Mouse (Mus musculus): ENCODE results near the gene Barhl2. TPM values are rescaled to one million over a fixed set of nuclear protein-coding genes. Genes with fewer than 3 reads are reported as not detected.

The Barhl2 gene
- polyA plus RNA-seq, 1 experiment from 2014 or later: not detected

DNA sequence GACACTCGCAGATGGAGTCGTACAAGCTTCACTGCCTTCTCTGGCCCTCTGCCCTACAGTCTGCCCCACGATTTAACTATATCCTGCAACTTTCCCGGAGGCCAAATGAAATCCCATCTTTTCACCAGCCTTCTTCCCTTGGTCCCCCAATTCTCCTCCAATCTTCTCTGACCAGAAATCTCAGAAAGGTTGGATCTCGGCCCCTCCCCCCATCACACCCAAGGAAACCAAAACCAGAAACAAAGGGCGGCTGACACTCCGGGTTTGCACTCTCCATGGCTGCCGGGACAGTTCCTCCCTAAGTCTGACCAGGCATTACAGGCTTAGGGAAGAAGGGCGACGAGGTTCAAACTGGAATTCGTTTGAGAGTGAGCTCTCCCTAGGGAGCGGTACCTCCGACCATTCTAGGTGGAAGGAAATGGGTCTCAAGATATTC is 4.1 kb downstream of the Barhl2 start:
- no peak for ATAC-seq (ENCODE audit: insufficient read depth)
- WGBS (ENCODE audit: insufficient replicate concordance): 1% methylated on average over 13 of the region's 13 CpGs
- H3K36me3 ChIP-seq (replicated peaks): no peaks in the 10 kb centered on the region
- H3K27me3 ChIP-seq: peaks cover 97% of the 10 kb centered on the region
- no peak overlapping the region for H3K4me2 ChIP-seq
- H3K9ac ChIP-seq: no peak overlapping the region
- H3K27ac ChIP-seq (replicated peaks): no peak overlapping the region
- peaks cover 3% of the 10 kb centered on the region; the same call in 1 of the 2 replicates for H3K4me1 ChIP-seq (replicated peaks)
- no peaks in the 10 kb centered on the region for H3K9me3 ChIP-seq (replicated peaks)
- no peak overlapping the region for H3K4me3 ChIP-seq (replicated peaks)

DNA sequence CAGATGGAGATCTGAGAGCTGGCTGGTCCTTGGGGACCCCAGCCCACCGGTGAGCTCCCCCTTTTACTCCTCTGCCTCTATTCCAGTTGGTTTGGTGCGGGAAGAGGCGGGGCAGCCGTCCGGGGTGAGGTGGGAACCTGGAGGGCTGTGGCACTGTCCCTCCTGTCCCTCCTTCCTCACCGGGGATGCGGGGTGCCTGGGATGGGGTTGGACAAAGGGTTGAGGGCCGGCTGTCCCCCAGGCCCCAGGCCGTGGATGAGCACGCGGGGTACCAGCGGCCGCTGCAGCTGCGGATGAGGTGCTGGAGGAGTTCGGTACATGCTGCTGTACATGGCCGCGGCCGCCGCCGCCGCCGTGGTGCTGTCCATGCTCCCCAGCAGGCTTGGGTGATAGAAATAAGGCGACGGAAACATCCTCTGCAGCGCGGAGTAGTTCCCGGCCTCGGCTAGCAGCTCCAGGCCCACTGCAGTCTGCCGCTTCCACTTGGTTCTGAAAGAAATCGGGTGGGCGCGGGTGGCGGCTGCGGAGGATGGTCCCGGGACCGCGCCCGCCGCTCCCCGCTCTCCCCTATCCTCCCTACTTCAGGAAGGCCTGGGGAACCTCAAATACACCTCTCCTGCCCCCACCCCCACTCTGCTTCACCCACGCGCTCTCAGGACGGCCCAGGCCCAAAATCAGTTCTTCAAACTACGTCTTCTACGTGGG is 4.6 kb downstream of the Barhl2 start:
- no peaks in the 10 kb centered on the region for H3K36me3 ChIP-seq (replicated peaks)
- no peak overlapping the region for H3K4me3 ChIP-seq (replicated peaks)
- no peaks in the 10 kb centered on the region for H3K9me3 ChIP-seq (replicated peaks)
- WGBS (ENCODE audit: insufficient replicate concordance): 1% methylated on average over 45 of the region's 45 CpGs
- H3K27me3 ChIP-seq: peaks cover 97% of the 10 kb centered on the region
- ATAC-seq (ENCODE audit: insufficient read depth): no peak
- H3K9ac ChIP-seq: no peak overlapping the region
- no peaks in the 10 kb centered on the region for H3K4me1 ChIP-seq (replicated peaks)
- no peak overlapping the region for H3K4me2 ChIP-seq
- H3K27ac ChIP-seq (replicated peaks): no peak overlapping the region

DNA sequence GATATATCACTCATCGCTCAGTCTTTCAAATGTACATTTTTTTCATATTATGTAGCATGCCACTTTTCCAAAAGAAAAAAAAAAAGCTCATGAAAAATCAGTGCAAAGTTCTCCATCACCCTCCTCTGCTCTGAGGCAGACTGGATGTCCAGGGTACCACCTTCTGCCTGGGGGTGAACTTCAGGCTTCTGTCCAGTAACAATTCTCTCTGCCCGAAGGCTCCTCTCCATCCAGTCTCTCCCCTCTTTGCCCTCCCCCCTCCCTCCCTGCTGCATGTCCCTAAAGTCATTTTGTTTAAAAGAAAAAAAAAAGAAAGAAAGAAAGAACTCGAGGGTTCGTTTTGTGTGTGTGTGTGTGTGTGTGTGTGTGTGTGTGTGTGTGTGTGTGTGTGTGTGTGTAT is 5.3 kb downstream of the Barhl2 start:
- Histone ChIP-seq H3K9me3 (replicated peaks) (no peaks in the 10 kb centered on the region), H3K9ac (no peak overlapping the region), H3K27me3 (peaks cover 97% of the 10 kb centered on the region), H3K4me3 (replicated peaks) (no peak overlapping the region), H3K4me2 (no peak overlapping the region), H3K27ac (replicated peaks) (no peak overlapping the region), H3K36me3 (replicated peaks) (no peaks in the 10 kb centered on the region), H3K4me1 (replicated peaks) (no peaks in the 10 kb centered on the region)
- no peak for ATAC-seq (ENCODE audit: insufficient read depth)
- 10% methylated on average over 4 of the region's 4 CpGs for WGBS (ENCODE audit: insufficient replicate concordance)

DNA sequence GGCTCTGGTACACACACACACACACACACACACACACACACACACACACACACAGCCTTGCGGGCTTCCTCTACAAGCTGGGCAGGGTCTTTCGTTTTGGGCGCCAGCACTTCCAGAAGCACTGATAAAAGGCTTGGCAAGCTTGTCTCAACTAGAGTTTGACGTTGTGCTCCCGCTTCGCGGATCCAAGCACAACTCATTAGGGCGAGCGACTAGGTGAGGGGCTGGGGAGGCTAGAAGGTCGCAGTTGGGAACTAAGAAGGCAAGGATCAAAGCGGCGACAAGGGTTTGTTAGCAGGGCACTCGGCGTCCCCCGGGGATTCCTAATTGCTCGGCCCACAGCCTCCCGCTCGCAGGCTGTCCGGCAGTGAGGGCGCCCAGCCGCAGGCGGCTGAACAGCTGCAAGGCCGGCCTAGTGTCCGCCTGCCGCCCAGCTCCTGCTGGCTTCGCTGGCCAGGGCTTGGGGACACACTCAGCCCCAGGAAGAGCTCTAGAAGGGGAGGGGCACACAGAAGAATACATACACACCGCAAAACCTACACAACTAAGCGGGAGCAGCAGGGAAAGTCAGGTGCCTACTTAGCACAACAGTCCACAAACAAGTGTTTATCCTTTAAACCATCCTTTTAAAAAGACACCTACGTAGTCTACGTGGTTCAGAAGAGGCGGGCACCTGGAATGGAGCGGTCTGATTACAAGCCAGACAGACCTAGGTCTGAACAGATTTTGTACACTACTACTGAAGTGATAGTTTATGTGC is 6.1 kb downstream of the Barhl2 start:
- no peaks in the 10 kb centered on the region for H3K4me1 ChIP-seq (replicated peaks)
- no peaks in the 10 kb centered on the region for H3K9me3 ChIP-seq (replicated peaks)
- H3K27ac ChIP-seq (replicated peaks): no peak overlapping the region
- no peaks in the 10 kb centered on the region for H3K36me3 ChIP-seq (replicated peaks)
- H3K4me2 ChIP-seq: no peak overlapping the region
- H3K4me3 ChIP-seq (replicated peaks): no peak overlapping the region
- H3K9ac ChIP-seq: no peak overlapping the region
- peaks cover 97% of the 10 kb centered on the region for H3K27me3 ChIP-seq
- ATAC-seq (ENCODE audit: insufficient read depth): no peak
- WGBS (ENCODE audit: insufficient replicate concordance): 1% methylated on average over 32 of the region's 32 CpGs

DNA sequence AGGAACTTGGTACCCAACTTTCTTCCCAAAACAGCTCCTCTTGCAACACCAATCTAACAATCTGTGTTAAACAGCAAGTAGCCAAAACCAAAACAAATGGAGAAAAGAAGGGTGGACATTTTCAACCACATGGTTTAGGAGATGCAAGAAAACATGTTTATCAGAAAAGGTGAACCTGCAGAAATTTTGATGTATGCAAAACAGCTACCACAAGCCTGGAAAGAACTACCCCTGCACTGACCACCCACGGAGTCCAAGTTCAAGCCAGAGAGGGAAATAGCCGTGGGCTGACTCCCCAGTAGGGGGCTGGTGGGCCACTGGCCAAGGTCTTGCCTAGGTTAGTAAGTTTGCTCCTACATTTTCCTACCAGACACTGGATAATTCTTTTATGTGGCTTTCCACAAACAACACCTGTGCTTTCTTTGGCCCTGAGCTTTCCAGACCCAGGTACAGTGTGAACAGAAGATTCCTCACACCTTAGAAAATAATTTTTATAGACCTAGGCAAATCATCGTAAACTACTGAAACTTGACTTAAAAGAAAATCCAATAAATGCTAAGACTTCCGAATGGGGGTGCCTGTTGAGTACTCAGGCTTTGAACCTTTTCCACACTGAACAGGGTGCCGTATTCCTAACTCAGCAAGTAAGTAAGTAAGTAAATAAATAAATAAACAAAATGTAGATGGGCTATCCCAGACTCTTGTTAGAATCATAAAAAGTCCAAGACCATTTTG is 7.4 kb downstream of the Barhl2 start:
- WGBS (ENCODE audit: insufficient replicate concordance): 11% methylated on average over 5 of the region's 5 CpGs
- no peaks in the 10 kb centered on the region for H3K9me3 ChIP-seq (replicated peaks)
- H3K27ac ChIP-seq (replicated peaks): no peak overlapping the region
- no peaks in the 10 kb centered on the region for H3K36me3 ChIP-seq (replicated peaks)
- H3K27me3 ChIP-seq: peaks cover 97% of the 10 kb centered on the region
- H3K4me3 ChIP-seq (replicated peaks): no peak overlapping the region
- ATAC-seq (ENCODE audit: insufficient read depth): no peak
- no peak overlapping the region for H3K9ac ChIP-seq
- no peak overlapping the region for H3K4me2 ChIP-seq
- H3K4me1 ChIP-seq (replicated peaks): no peaks in the 10 kb centered on the region

DNA sequence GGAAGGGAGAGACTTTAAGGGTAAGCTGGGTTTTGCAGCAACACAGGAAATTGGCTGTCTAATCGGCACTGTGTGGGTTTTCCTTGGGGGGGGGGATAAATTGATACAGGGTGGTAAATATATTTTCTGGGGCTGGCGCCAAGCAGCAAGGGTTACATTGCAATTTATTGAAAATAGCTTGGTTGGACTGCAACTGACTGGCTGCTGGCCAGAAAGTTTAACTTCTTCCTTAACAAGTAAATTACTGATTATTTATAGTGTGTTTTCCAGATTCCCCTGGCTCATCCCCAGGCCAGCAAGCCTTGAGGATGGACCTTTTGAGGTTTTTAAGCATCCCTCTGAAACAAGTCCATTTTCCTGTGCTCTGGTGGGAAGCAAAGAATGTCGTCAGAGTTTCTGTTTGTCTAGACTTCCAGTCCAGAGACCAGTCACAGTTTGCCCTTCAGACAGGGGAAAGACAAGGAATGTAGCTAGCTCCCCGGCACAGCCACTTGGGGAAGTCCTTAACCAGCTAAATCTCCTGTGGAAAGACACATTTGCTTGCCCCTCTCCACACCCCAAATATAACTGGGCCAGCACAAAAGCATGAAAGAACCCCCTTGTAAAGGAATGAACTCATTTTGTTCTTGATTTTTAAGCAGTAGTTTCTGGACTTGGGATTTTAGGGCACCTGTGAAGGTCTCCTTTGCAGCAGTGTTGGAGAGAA is 8.1 kb downstream of the Barhl2 start:
- Histone ChIP-seq H3K36me3 (replicated peaks) (no peaks in the 10 kb centered on the region), H3K9me3 (replicated peaks) (no peaks in the 10 kb centered on the region), H3K27ac (replicated peaks) (no peak overlapping the region), H3K4me1 (replicated peaks) (no peaks in the 10 kb centered on the region), H3K27me3 (peaks cover 97% of the 10 kb centered on the region), H3K4me2 (no peak overlapping the region), H3K9ac (no peak overlapping the region), H3K4me3 (replicated peaks) (no peak overlapping the region)
- ATAC-seq (ENCODE audit: insufficient read depth): no peak
- 9% methylated on average over 4 of the region's 4 CpGs for WGBS (ENCODE audit: insufficient replicate concordance)

DNA sequence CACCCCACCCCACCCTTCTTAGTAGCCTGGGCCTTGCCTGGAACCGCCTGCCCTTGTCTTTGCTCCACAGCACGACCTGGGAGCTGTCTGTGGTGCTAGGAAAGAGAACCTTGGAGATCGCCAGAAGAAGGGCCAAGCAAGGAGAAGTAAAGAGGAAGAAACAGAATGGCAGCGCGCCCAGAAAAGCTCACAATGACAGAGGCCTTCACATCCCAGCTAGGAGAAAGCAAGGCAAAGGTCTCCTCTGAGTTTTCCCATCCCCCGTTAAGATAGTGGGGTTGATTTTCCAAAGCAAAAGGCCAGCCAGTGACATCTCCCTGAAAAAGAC is 9.2 kb downstream of the Barhl2 start:
- Histone ChIP-seq H3K9me3 (replicated peaks) (no peaks in the 10 kb centered on the region), H3K4me1 (replicated peaks) (no peaks in the 10 kb centered on the region), H3K36me3 (replicated peaks) (no peaks in the 10 kb centered on the region), H3K9ac (no peak overlapping the region), H3K27ac (replicated peaks) (no peak overlapping the region), H3K4me3 (replicated peaks) (no peak overlapping the region), H3K4me2 (no peak overlapping the region), H3K27me3 (peaks cover 95% of the 10 kb centered on the region)
- no peak for ATAC-seq (ENCODE audit: insufficient read depth)
- WGBS (ENCODE audit: insufficient replicate concordance): 0% methylated on average over 6 of the region's 6 CpGs

DNA sequence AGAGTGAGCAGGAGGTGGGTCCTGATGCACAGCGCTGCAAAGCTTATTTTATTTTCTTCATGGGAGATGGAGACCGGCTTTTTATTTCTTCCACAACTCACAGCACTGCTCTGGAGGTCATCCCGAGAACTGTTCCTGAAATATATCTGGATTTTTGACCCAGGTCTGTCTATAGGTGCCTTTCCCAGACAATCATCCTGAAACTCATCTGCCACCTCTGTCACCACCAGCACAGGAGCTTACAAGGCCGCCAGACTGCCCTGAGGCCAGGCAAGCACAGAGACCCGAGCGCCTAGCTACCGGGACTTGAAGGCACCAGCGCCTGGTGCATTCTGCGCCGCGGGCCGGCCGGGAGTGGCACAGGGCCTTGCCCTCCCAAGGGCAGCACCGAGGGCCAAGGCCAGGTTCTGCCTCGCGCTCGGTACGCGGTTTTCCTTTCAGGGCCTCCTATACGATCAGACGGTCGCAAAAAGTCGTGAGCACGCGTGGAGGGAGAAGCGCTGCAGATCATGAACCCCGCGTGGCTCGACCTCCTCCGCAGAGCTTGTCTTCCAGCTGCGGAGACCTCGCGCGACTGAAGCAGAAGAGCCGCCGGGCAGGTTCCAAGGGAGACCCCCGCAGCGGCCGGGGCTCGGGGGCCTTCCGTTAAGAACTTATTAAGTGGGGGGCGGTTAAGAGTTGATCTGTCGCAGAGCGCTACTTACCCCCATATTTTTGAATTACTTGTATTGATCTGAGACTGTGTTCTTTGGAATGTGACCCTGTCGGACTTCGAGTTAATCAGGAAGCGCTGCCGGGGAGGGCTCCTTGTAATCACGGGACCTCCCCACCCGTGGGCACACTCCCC is 9.8 kb downstream of the Barhl2 start:
- no peak overlapping the region for H3K27ac ChIP-seq (replicated peaks)
- no peak overlapping the region for H3K4me2 ChIP-seq
- 5% methylated on average over 50 of the region's 50 CpGs for WGBS (ENCODE audit: insufficient replicate concordance)
- no peaks in the 10 kb centered on the region for H3K36me3 ChIP-seq (replicated peaks)
- ATAC-seq (ENCODE audit: insufficient read depth): no peak
- H3K4me3 ChIP-seq (replicated peaks): no peak overlapping the region
- H3K9ac ChIP-seq: no peak overlapping the region
- H3K27me3 ChIP-seq: peaks cover 90% of the 10 kb centered on the region
- H3K4me1 ChIP-seq (replicated peaks): no peaks in the 10 kb centered on the region
- no peaks in the 10 kb centered on the region for H3K9me3 ChIP-seq (replicated peaks)

DNA sequence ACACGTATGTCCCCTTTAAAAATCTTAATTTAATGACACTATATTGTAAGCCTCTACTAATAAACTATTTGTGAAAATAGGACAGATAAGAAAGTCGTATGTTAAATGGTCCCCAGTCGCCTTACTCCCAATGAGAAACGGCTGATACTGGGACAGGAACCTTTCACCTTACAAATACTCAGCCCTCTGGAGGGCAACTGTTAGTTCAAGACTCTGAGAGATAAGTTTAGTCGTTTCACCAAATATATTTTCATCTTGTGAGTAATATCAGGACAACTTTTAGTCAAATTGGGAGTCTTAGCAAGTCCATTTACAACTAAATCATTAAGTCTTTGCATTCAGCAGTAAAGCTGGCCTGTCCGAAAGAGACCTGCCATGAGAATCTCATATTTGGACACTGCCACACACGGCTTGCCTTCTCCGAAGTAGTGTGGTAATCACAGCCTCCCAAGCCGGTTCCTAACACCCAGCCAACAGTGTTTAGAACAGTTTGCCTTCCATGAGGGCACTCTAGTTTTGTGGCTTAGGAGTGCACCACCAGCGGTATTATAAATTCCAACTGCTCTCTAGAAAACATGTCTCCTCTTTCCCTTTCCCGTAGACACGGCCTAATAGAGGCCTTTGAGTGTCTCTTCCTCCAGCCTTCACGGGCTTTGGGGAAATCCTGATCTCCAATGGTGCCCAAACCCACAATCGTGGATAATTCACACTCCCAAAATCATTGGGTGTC is 10.7 kb downstream of the Barhl2 start:
- H3K4me3 ChIP-seq (replicated peaks): no peak overlapping the region
- 28% methylated on average over 14 of the region's 14 CpGs for WGBS (ENCODE audit: insufficient replicate concordance)
- no peaks in the 10 kb centered on the region for H3K9me3 ChIP-seq (replicated peaks)
- ATAC-seq (ENCODE audit: insufficient read depth): no peak
- no peak overlapping the region for H3K27ac ChIP-seq (replicated peaks)
- no peak overlapping the region for H3K4me2 ChIP-seq
- no peak overlapping the region for H3K9ac ChIP-seq
- peaks cover 82% of the 10 kb centered on the region for H3K27me3 ChIP-seq
- no peaks in the 10 kb centered on the region for H3K36me3 ChIP-seq (replicated peaks)
- H3K4me1 ChIP-seq (replicated peaks): no peaks in the 10 kb centered on the region

DNA sequence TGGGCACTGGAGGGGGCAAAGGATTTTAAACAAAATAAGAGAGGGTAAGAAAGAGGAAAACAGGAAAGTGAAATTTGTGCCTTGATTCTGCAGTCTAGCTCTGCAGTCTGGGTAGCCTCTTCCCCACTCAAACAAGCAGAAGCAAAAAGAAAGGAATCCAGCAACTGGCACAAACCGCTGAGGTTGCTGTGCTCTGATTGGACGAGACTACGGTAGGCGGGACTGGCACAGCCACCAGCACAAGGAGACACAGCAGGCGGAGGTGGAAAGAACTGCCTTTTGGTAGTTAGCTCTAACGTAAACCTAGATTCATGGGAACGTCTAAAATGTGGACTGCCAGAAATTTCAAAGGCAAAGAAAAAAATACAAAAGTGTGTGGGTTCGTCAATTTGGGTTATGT is 11.4 kb downstream of the Barhl2 start:
- H3K27me3 ChIP-seq: peaks cover 75% of the 10 kb centered on the region
- 5% methylated on average over 8 of the region's 8 CpGs for WGBS (ENCODE audit: insufficient replicate concordance)
- ATAC-seq (ENCODE audit: insufficient read depth): no peak
- no peaks in the 10 kb centered on the region for H3K9me3 ChIP-seq (replicated peaks)
- H3K9ac ChIP-seq: no peak overlapping the region
- H3K4me2 ChIP-seq: no peak overlapping the region
- H3K27ac ChIP-seq (replicated peaks): no peak overlapping the region
- no peak overlapping the region for H3K4me3 ChIP-seq (replicated peaks)
- no peaks in the 10 kb centered on the region for H3K4me1 ChIP-seq (replicated peaks)
- H3K36me3 ChIP-seq (replicated peaks): no peaks in the 10 kb centered on the region
